Mouse (Mus musculus) frontal cortex, postnatal 14 days (tissue): ENCODE data around the gene Cdkl5.

Source experiments
- DNase-seq, 2 experiments: peaks; one replicate each; pipeline ENCODE4 v3.0.0; 2022; ENCODE audit warnings: low spot score in 2 of 2

Gene Cdkl5

GRCm38 (mm10) chrX:160735650-160736049, 258.9 kb downstream of the Cdkl5 start, which contains the start of gene Ppef1:
TSS of gene Ppef1 (minus strand) at chrX:160735765.
- DNase-seq: no peak
